Mouse (Mus musculus) hindbrain, embryonic 11.5 days (tissue): ENCODE data around the gene Lce1j. TPM values are rescaled to one million over a fixed set of nuclear protein-coding genes. Genes with fewer than 3 reads are reported as not detected.

ENCODE experiments used
- ATAC-seq: fragments of 200-750 bp; cut with Nextera tagmentation; 2 replicates; pipeline ENCODE4 v1.8.0; 2017; ENCODE audit warnings: mild to moderate bottlenecking, moderate TSS enrichment, moderate library complexity; ENCODE audit not compliant: low FRiP score
- DNase-seq: peaks from one replicate; pipeline ENCODE4 v3.0.0-alpha.2; 2015; ENCODE audit warnings: low spot score
- H3K27ac ChIP-seq: fragments of 300-500 bp; sonication (generic); 2 replicates; pipeline ENCODE4 v1.5.1; 2014; ENCODE audit warnings: mild to moderate bottlenecking, low read depth, low read length
- H3K27me3 ChIP-seq: fragments of 300-500 bp; sonication (generic); 2 replicates; pipeline ENCODE4 v1.6.1; 2014; ENCODE audit warnings: mild to moderate bottlenecking, low read length, moderate library complexity, mixed read lengths; ENCODE audit not compliant: control insufficient read depth, insufficient read depth
- H3K36me3 ChIP-seq: fragments of 300-500 bp; sonication (generic); 2 replicates; pipeline ENCODE4 v1.6.1; 2014; ENCODE audit warnings: mild to moderate bottlenecking, low read length, moderate library complexity, mixed read lengths; ENCODE audit not compliant: control insufficient read depth, insufficient read depth
- H3K4me1 ChIP-seq: fragments of 300-500 bp; sonication (generic); replicated peaks from 2 replicates; pipeline ENCODE4 v1.6.1; 2014; ENCODE audit warnings: low read length, mixed read lengths; ENCODE audit not compliant: control insufficient read depth, insufficient read depth
- H3K4me2 ChIP-seq: fragments of 300-500 bp; sonication (generic); replicated peaks from 2 replicates; pipeline ENCODE4 v1.6.1; 2014; ENCODE audit warnings: mild to moderate bottlenecking, low read depth, low read length
- H3K4me3 ChIP-seq: fragments of 300-500 bp; sonication (generic); 2 replicates; pipeline ENCODE4 v1.5.1; 2014; ENCODE audit warnings: low read depth, low read length
- H3K9ac ChIP-seq: fragments of 300-500 bp; sonication (generic); 2 replicates; pipeline ENCODE4 v1.6.1; 2014; ENCODE audit warnings: low read depth, low read length
- H3K9me3 ChIP-seq: fragments of 300-500 bp; sonication (generic); 2 replicates; pipeline ENCODE4 v1.6.1; 2016; ENCODE audit warnings: low read length; ENCODE audit not compliant: control insufficient read depth
- WGBS: fragments of 180-500 bp; shearing (Covaris S2); extraction: QIAGEN DNeasy Blood & Tissue Kit; methylation state at CpG from one replicate; pipeline ENCODE4 v1.1.7; 2014; 5-methylcytosine and 5-hydroxymethylcytosine counted together
- polyA plus RNA-seq: library from polyadenylated mRNA; unstranded; fragments of >200 nt; fragmentation: Nextera tagmentation; extraction: Ambion mirVana; gene quantifications from 2 replicates; pipeline ENCODE4 v1.2.1, GENCODE M21; 2014

The Lce1j gene
- polyA plus RNA-seq, 1 experiment from 2014 or later = not detected

- no peak for ATAC-seq
- Histone ChIP-seq H3K4me2 (no peak overlapping the region), H3K27ac (no peak overlapping the region), H3K36me3 (no peaks in the 10 kb centered on the region), H3K4me3 (no peak overlapping the region), H3K4me1 (no peaks in the 10 kb centered on the region), H3K9ac (no peak overlapping the region), H3K27me3 (no peaks in the 10 kb centered on the region), H3K9me3 (no peaks in the 10 kb centered on the region)
- 39% methylated on average over 3 of the region's 3 CpGs for WGBS
- peak; percentile 3 for DNase-seq
Measured at GRCm38 (mm10) chr3:92753197-92753596, 37.1 kb downstream of the Lce1j start.

- DNase-seq (no peak), ATAC-seq (no peak)
- 85% methylated on average over 1 of the region's 1 CpGs for WGBS
- H3K4me3 ChIP-seq = no peak within 1 kb of the TSS
- no peaks in the 10 kb centered on the region for H3K9me3 ChIP-seq
- H3K27ac ChIP-seq = no peak within 1 kb of the TSS
- H3K4me2 ChIP-seq = no peak within 1 kb of the TSS
- H3K9ac ChIP-seq = no peak within 1 kb of the TSS
- H3K36me3 ChIP-seq = no peaks in the 10 kb centered on the region
- H3K27me3 ChIP-seq = no peaks in the 10 kb centered on the region
- no peaks in the 10 kb centered on the region for H3K4me1 ChIP-seq
Measured at GRCm38 (mm10) chr3:92752238-92752637, 38.1 kb downstream of the Lce1j start, which contains the start of gene Lce1g. Gene Lce1g (minus strand): TSS chr3:92752338.

DNA sequence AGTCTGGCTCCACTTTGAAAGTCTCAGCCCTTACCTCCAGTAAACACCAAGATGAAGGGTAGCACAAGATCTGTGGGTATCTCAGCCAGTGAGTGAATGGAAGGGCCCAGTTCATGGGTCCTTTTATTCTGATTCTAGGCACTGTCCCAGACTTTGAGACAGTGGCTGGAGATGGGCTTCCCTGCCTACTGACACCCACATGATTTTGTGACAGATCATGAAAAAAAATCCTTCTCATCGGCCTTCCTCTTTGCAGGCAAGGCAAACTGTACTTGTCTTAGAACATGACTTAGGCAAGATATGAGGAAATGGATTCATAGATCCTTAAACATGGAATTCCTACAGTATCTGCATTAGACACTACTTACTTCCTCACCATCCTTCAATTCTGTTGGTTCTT lies 51.3 kb downstream of the Lce1j start, which contains the start of gene Gm38119:
Gene Gm38119, minus strand, starts transcription at position 101 of the 400 bp plus-strand sequence.
- Histone ChIP-seq H3K9ac (no peak within 1 kb of the TSS), H3K4me1 (no peaks in the 10 kb centered on the region), H3K9me3 (no peaks in the 10 kb centered on the region), H3K36me3 (no peaks in the 10 kb centered on the region), H3K4me2 (no peak within 1 kb of the TSS), H3K27me3 (no peaks in the 10 kb centered on the region), H3K4me3 (no peak within 1 kb of the TSS), H3K27ac (no peak within 1 kb of the TSS)
- no peak for ATAC-seq
- WGBS = 73% methylated on average over 1 of the region's 1 CpGs
- DNase-seq = no peak

Other genes with a start within 250 kb of the Lce1j start
- not detected in 2 replicates for gene Ivl, start 216.8 kb downstream of the Lce1j start, polyA plus RNA-seq
- gene Smcp, start 201.5 kb downstream of the Lce1j start, polyA plus RNA-seq = not detected in 2 replicates
- gene 2210017I01Rik, start 183.0 kb downstream of the Lce1j start, polyA plus RNA-seq = not detected in 2 replicates
- gene Lce6a, start 168.9 kb downstream of the Lce1j start, polyA plus RNA-seq = not detected in 2 replicates
- not detected in 2 replicates for gene Lce1a1, start 142.2 kb downstream of the Lce1j start, polyA plus RNA-seq
- gene Lce1b, start 133.6 kb downstream of the Lce1j start, polyA plus RNA-seq = not detected in 2 replicates
- gene Lce1a2, start 120.2 kb downstream of the Lce1j start, polyA plus RNA-seq = not detected in 2 replicates
- gene Lce1c, start 111.3 kb downstream of the Lce1j start, polyA plus RNA-seq = not detected in 2 replicates
- not detected in 2 replicates for gene Lce1d, start 103.3 kb downstream of the Lce1j start, polyA plus RNA-seq
- gene Lce1e, start 81.4 kb downstream of the Lce1j start, polyA plus RNA-seq = not detected in 2 replicates
- gene Lce1f, start 70.2 kb downstream of the Lce1j start, polyA plus RNA-seq = not detected in 2 replicates
- not detected in 2 replicates for gene Gm38119, start 51.4 kb downstream of the Lce1j start, polyA plus RNA-seq
- gene Lce1g, start 38.2 kb downstream of the Lce1j start, polyA plus RNA-seq = not detected in 2 replicates
- gene Lce1h, start 25.4 kb downstream of the Lce1j start, polyA plus RNA-seq = not detected in 2 replicates
- gene Lce1i, start 11.6 kb downstream of the Lce1j start, polyA plus RNA-seq = not detected in 2 replicates
- gene Lce1k, start 17.4 kb upstream of the Lce1j start, polyA plus RNA-seq = not detected in 2 replicates
- not detected in 2 replicates for gene Kprp, start 36.7 kb upstream of the Lce1j start, polyA plus RNA-seq
- not detected in 2 replicates for gene Lce1l, start 60.8 kb upstream of the Lce1j start, polyA plus RNA-seq
- not detected in 2 replicates for gene 2310050C09Rik, start 79.7 kb upstream of the Lce1j start, polyA plus RNA-seq
- gene Lce3a, start 135.7 kb upstream of the Lce1j start, polyA plus RNA-seq = not detected in 2 replicates
- not detected in 2 replicates for gene Lce3b, start 142.5 kb upstream of the Lce1j start, polyA plus RNA-seq
- not detected in 2 replicates for gene Lce3c, start 154.0 kb upstream of the Lce1j start, polyA plus RNA-seq
- gene Lce3d, start 166.9 kb upstream of the Lce1j start, polyA plus RNA-seq = not detected in 2 replicates
- not detected in 2 replicates for gene Lce3e, start 176.5 kb upstream of the Lce1j start, polyA plus RNA-seq
- not detected in 2 replicates for gene Lce3f, start 201.7 kb upstream of the Lce1j start, polyA plus RNA-seq
- 0.59 and 0.66 TPM in 2 replicates for gene Crct1, start 225.2 kb upstream of the Lce1j start, polyA plus RNA-seq
- gene Lce1m, start 228.5 kb upstream of the Lce1j start, polyA plus RNA-seq = not detected in 2 replicates